Mouse (Mus musculus) cerebellum, postnatal 14 days (tissue): ENCODE measurements around the gene Gpr25.

ENCODE experiments used
- DNase-seq, 2 experiments: peaks; one replicate each; pipeline ENCODE4 v3.0.0; 2021; ENCODE audit warnings: mixed read lengths in 2 of 2

Gpr25 gene

DNA sequence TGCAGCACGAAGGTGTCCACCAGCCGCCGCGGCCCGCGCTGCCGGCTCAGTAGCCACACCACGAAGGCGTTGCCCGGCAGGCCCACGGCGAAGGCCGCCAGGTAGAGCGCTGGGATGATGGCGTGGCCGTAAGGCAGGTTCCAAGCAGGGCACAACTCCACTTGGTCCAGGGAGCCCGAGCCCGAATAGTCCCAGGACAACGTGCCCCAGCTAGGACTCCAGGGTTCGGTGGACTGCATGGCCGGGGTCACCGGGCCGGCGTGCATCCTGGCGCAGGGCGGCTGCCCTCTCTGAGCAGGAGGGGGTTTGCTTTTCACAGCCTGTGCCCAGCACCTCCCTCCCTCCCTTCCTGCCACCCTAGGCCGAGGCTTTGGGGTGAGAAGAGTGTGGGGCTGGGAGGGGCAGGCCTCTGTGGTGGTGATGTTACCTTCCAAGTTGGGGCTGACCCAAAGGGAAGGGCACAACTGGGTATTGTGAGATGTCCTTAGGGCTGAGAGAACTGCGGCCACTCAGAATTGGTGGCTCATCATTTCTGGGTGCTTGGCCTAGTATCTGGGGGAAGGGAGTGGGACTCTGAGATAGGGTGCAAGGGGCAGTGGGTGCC is at the start of gene Gpr25:
TSS of gene Gpr25 (minus strand) at position 239 of the 604 bp plus-strand sequence.
- no peak for DNase-seq

DNA sequence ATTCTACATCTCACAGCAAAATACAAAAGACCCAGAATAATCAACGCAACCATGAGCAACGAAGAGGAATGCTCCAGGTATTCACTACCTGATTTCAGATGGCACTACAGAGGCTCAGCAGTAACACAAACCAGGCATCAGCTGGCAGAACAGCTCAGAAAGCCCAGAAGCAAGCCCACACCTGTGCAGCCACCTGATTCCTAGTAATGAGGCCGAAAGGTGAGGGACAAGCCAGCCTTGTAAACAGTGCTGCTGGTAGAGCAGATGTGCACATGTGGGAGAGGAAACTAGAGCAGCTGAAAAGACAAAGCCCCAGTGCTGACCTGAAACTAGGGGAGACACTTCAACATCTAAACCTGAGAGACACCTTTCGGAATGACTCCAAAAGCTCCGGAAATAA is 48.5 kb upstream of the Gpr25 start:
- DNase-seq, result no peak

DNA sequence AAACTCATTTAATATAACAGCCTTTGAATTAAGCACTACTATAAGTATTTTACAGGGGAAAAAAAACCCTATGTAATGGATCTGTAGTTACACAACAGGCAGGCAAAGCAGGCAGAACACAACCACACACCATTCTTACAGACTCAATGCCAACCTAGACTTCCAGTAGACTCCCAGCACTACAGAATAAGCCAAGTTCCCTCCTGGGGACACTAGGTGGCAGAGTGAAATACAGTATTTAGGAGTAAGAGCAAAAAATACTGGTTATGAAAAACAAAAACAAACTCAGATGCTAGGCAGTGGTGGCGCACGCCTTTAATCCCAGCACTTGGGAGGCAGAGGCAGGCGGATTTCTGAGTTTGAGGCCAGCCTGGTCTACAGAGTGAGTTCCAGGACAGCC is 45.8 kb upstream of the Gpr25 start:
- DNase-seq, result peak; percentile 60 to 66

DNA sequence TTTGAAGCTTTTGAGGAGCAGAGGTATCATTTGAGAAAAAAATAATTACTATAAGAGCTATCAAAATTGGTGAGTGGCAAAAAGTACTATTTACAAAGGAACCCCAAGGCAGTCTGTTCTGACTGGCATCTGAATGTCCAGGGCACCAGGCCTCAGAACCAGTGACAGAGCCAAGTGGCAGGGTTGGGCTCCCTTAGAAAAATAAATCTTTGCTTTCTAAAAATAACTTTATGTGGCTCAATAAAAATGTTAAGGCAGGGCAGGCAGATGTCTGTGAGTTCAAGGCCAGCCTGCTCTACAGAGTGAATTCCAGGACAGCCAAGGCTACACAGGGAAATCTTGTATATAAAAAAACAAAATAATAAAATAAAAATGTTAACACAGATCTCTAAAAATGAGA is 33.3 kb upstream of the Gpr25 start:
- no peak for DNase-seq

DNA sequence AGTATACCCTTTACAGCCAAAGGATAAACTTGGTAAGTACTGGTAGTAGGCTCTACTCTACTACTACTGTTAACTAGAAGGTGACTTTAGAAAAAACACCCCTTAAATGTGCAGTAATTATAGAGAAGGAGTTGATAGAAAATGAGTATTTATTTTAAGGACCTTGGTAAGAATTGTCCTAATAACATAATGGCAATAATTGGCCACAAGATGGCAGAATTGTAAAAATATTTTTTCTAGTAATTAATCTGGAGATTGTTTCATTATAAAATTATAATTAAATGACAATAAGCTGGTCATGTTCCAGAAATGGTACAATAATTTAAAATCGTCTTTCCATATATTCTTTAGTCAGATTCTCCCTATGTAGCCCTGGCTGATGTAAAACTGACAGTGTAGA is 29.1 kb upstream of the Gpr25 start:
- DNase-seq, result no peak

DNA sequence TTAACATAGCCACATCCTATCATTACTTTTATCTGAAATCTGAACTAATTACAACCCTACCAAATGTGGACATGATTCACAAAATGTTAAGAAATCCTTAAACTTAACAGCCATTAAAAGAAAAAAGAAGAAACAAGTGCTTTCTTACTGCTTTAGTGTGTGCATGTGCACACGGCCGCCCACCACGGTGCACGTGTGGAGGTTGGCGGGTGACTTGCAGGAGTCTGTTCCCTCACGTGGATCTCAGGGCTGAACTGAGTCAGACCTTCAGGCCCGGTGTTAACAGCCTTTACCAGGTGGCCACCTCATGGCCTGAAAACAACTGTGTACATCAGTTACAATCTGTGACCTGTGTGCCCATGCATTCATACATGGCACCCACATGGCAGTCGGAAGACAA is 16.7 kb upstream of the Gpr25 start:
- DNase-seq, result no peak

DNA sequence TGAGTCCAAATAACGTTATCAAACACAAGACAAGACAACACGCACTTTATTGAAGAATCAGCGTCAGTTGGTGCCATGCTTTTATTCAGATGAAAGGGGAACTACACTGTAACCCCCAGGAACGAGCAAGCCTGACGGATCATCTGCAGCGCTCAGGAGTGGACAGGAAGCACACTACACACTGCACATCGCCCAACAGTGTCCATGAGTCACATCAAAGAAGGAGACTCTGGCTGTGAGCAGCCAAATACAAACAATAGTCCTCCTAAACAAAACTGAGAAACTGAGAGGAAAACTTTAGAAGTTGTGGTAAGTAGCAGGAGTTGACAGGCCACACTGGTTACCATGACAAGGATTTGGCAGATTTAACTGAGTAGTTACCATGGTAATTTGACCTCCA is 7.6 kb upstream of the Gpr25 start:
- no peak for DNase-seq

DNA sequence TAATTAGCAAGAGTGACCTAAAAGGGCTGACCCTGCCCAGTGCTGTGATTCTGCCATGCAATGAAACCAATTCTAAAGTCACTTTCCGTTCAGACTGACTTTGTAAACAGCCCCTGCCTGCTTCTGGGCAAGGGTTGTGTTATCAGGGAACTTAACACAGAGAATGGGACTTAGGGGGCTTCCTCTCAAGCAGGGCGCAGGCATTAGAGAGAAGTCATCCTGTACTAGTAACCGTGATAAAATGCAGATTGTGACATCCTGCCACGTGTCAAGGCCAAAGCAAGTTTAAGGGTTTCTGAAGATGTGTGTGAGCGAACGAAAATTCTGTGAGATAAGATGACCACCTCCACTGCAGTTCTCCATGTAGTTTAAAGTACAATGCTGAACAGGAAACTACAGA is 5.5 kb upstream of the Gpr25 start:
- DNase-seq, result no peak

DNA sequence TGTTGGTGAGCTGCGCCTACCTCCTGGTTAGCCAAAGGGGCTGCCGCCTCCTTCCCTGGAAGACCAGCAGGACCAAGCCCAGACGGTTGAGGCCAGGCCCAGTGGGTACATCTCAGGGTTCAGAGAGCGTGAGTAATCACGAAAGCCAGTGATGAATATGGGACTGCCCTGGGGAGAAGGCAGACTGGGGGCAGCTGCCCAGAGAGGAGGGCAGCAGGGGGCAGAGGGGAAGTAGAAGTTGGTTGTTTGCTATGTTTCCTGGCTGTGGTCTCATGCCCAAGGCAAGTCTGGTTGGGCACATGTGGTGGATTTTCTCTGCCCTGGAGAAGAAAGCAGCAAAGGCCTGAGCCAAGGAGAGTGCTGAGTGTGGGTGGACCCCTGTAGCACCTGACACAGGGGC is 2.7 kb upstream of the Gpr25 start:
- DNase-seq, result no peak

DNA sequence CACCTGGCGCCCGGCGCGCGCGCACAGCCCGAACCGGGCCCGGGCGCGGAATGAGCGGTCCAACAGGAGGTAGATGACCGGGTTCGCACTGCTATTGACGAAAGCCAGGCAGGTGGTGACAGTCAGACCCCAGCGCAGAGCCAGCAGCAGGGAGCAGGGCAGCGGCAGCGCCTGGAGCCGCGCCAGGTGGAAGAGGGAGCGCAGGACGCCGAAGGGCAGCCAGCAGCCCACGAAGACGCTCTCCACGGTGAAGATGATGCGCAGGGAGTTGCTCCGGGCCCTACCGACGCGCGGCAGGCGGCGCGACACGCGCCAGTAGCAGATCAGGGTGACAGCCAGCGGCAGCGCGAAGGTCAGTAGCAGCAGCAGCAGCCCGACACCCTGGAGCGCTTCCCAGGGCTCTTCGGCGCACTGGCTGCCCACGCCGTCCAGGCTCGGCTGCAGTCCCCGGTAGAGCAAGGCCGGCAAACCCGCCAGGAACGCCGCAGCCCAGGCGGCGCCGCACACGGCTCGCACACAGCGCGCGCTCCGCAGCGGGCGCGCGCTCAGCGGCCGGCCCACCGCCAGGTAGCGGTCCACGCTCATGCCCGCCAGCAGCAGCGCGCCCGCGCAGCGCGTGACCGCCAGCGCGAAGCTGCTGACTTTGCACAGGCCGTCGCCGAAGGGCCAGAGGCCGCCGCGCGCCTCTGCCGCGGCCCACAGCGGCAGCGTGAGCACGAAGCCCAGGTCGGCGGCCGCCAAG is 609 bp downstream of the Gpr25 start:
- DNase-seq, result peak; percentile 89 to 91

DNA sequence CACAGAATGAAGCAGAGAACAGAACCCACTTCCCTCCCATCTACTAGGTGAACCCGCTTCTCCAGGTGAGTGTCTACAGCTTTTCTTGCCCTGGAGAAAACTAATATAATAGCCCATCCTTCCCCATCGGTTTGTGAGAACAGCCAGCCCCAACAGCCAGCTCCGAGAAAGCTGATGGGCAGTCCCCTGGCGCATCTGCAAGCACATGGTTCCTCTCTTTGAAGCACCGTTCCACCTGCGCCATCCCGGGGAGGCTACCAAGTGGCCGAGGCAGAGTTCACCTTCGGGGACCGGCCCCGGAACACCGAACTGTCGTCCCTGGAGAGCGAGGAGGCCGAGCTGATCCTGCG is 1.2 kb downstream of the Gpr25 start:
- DNase-seq, result no peak

DNA sequence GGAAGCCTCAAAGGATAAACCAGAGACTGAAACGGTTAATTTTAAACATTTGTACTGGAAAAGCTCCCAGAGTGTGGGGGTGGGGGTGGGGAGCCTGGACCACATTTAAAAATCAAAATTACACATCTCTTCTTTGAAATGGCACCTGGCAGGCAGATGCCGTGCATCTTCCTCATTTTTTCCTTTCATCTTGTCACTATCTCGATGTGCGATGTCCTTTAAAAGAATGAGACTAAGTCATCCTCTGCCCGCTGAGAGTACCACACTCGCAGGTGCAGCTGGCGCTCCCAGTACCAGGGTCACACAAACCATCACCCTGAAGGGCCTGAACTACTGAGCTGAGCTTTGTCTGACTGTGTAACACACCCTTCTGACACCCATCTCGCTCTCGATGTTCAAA is 2.2 kb downstream of the Gpr25 start:
- DNase-seq, result no peak

DNA sequence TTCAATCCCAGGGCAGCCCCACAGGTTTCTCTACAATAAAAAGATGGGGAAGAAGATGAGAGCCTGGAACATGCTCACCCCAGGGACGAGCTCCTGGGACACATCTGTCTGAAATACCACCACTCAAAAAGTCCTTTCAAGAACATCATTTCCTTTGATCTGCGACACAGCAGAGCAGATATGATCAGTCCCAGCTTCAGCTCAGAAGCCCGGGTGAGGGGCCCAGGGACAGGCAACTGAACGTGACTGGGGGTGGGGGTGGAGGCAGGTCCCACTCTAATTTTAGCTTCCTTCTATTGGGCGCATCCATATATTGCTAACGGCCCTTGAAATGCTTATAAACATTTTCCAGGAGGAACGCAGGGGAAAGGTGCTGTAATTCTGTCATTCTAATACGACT is 5.0 kb downstream of the Gpr25 start:
- no peak for DNase-seq

DNA sequence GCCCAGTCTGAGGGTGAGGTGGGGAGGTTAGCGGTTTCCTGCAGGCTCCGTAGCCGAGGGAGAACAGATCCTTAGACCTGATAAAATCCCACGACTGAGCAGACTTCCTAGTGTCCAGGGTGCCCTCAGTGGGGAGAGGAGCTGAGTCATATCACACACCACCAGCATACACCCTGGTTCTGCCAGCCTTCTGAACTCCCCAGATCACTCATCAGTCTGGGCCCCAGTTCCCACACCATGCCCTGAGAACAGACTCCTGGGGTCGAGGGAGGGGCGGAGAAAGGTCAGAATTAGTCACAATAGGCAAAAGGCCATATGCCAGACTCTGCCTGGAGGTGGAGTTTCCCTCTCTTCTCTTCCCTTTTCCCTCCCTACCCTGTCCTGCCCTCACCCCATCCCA is 5.5 kb downstream of the Gpr25 start:
- no peak for DNase-seq

DNA sequence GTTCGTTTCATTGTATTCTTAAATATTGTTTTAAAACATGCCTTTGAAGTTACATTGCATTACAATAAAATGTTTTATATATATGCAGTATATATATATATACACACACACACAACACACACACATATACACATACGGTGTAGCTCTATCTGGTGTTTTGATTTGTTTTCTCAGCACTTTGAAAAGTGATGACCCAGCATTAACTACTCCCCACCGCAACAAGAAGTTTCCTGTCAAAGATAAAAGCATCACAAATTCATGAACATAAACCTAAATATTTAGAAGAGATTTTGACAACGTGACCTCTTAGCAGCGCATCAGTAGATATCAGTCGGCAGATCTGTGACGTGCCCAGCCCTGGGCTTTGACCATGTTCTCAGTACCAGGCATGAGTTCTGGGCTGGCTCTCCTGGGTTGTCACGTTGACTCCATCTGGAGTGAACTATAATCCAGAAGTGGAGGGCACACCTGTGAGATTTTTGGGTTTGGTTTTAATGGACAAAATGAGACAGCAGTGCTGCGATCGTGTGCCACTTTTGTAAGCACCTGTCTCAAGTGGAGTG is 6.1 kb downstream of the Gpr25 start:
- no peak for DNase-seq

DNA sequence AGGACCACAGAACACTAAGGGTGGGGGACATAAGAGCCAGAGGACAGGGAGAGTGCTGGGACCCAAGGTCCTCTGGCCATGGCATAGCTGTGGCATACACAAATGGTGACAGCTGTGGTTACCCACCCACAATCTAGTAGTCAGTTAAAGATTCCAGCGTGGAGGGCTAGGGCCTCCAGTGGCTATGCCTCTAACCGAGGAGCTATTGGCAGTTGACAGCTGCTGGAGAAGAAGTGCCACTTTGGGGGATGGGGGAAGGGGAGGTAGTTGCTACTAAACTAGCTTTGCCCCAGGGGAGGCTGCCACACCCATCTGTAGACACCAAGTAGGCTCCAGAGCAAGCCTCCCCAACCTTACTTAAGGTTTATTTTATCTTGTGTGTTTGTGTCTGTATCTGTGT is 7.2 kb downstream of the Gpr25 start:
- DNase-seq, result no peak

DNA sequence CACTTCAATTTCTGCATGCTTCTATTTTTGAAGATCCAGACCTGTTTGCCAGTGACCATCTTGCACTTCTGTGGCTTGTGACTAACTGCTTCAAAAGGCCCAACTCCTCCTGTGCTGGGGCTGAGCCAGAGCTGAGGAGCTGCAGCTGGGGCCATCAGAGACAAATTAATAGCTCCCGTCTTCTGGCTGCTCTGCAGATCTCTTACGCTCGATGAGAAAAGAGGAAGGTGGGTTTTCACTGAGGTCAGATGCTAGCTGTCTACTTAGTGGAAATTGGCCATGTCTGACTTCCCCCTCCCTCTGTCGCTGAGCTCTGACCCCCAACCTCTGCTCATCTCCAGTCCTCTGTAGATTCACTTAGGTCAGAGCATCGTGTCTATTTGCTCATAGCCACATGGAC is 11.0 kb downstream of the Gpr25 start:
- no peak for DNase-seq

DNA sequence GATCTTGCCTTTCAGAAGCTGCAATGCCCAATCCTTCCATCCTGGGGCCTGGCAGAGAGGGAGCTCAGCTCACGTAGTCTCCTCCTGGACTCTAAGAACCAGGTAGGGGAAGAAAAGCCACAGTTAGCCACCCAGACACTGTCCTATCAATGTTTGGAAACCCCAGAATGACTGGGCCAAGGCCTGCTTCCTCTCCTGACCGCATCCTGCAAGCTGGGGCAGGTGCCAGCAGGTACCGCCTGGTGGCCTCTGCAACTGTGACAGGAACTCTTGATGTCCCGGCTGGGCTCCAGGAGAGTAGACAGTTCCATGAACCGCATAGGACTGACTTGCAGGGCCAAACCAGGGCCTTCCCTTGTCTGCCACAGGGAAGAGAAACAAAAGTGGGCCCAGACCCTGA is 13.3 kb downstream of the Gpr25 start:
- no peak for DNase-seq

DNA sequence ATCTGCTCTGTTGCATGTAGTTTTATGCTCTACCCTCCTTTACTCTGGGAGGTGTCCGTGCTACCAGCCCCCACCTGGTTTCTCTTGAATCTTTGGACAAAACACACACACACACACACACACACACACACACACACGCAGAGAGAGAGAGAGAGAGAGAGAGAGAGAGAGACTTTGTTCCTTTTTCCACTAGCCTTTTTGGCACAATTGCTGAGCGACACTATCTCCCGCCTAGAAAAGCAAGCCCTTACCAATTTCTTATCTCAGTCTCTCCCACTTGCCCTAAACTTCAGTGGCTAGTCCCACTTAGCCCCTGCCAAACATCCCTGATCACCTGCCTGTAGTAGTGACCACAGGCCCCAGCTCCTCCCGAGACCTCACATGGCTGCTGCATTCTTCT is 16.2 kb downstream of the Gpr25 start:
- no peak for DNase-seq

DNA sequence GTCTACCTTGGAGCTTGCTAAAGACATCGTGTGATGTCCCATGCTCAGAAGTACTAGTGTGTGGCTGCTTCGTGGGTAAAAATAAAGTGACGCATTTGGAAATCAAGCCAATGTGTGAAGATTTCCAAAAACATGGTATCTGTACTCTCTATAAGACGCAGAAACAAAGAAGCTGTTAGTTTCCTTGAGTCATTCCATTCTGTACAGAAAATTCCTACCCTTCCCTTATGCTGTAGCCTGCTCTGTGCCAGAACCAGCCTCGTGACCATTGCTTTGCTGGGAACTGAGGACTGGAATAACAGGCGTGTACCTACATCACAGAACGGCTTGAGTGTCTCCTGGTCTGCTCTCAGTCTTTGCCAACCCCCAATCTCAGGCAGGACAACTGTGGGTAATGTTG is 18.9 kb downstream of the Gpr25 start:
- DNase-seq, result no peak

DNA sequence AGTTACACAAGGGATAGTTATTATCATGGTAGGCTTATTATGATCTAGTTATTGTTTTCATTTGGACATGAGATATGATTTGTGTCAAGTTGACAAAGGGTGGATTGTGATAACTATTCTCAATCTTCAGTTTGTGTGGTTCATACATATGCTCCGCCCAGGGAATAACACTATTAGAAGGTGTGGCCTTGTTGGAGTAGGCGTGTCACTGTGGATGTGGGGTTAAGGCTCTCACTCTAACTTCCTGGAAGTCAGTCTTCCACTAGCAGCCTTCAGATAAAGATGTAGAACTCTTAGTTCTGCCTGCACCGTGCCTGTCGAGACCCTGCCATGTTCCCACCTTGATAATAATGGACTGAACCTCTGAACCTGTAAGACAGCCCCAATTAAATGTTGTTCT is 22.2 kb downstream of the Gpr25 start:
- DNase-seq, result no peak

DNA sequence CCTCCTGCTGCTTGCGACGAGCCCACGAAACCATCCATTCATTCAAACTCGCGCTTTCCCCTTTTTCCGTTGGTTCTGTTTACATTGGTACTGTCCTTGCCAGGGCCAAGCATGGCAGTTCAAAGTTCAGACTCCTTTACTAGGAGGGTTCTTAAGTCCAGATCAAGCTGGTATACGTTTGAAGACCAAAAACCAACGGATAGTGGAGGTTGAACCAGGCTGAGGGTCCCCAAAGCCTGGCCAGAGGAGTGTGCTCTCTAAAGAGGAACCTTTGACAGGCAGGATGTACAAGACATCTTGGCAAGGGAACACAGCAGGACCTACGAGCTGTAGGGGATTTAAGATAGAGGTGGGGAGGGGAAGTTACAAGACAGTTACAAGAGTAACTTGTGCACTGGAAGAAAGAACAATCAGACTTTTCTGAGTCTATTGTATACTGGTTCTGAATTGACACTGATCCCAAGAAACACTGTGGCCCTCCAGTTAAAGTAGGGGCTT is 26.0 kb downstream of the Gpr25 start:
- no peak for DNase-seq

DNA sequence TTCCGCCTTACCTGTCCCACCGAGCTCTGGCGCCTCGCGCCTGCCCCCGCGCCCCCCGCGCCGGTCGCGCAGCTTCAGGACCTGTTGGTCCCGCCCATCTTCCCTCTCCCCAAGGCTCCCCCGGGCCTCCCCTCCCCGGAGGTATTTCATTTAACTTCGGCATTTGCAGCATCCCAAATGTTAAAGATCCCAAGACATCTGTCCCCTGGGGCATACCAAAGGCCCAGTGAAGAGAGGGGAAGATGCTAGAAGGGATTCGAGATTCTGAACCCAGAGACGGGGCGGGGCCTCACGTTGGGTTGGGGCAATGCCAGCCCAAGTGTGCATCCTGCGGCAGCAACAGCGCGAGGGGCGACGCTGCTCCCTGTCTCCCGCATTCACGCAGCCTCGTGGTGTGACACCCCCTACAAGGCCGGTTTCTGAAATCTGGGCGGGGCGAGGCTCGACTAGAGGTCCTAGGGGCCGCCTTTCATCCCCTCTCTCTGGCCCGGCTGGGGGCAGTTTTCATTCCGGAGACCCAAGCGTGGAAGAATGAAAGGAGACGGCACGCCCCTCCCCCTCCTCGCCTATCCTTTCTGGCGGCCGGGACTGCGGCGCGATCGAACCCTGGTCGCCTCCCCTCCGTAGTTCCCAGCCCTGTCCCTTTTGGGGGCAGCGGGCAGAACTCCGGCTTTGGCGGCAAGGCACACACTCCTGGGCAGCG is 26.6 kb downstream of the Gpr25 start, which contains the start of gene Inava:
TSS of gene Inava (minus strand) at position 373 of the 703 bp plus-strand sequence.
- DNase-seq, result peak; percentile 58 to 66
